Mouse (Mus musculus) heart, adult 18-20 months (tissue): Measurements from ENCODE around the gene Pgp. TPM values are rescaled to one million over a fixed set of nuclear protein-coding genes. Genes with fewer than 3 reads are reported as not detected.

Experiments used
- DNase-seq, 2 experiments: peaks; one replicate each; pipeline ENCODE4 v3.0.0; 2021 to 2022; ENCODE audit warnings: mixed read lengths in 1 of 2
- total RNA-seq, 2 experiments: library from RNA; stranded (reverse); gene quantifications; 2 replicates each; pipeline ENCODE4 v1.2.3; 2021

Pgp gene
- total RNA-seq, 2 experiments from 2014 or later = 40.1 to 43.5 TPM

- DNase-seq = peak in 1 of 2 experiments; percentile 39
Measured at GRCm38 (mm10) chr17:24455523-24456206, 14.5 kb upstream of the Pgp start.

GRCm38 (mm10) chr17:24461580-24461979 lies 8.6 kb upstream of the Pgp start:
- no peak for DNase-seq

GRCm38 (mm10) chr17:24462932-24463331 lies 7.3 kb upstream of the Pgp start:
- no peak for DNase-seq

GRCm38 (mm10) chr17:24463374-24464133 lies 6.6 kb upstream of the Pgp start:
- no peak for DNase-seq

DNA sequence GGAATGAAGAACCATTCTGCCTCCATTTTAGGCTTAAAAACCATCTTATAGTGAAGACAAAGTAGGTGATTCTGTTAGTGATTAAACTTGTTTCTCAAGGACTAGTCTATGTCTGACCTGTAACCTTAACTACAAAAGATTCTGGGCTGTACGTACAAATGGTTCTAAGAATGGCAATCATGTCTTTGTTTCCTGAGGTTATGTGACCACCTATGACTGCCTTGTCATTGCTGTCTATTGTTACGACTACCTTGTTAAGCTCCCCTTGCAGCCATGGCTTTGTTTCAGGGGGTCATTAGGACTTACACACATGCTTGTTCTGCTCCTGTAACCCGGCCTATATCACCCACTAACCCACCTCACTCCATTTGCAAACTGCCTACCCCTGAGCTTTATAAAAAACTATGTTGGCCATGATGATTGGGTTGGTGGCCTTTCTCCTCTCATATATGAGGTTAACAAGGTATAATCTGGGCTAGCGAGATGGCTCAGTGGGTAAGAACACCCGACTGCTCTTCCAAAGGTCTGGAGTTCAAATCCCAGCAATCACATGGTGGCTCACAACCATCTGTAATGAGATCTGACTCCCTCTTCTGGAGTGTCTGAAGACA lies 1.5 kb upstream of the Pgp start:
- DNase-seq = no peak

GRCm38 (mm10) chr17:24469336-24469909 lies 769 bp upstream of the Pgp start:
- no peak for DNase-seq

- DNase-seq = no peak
Measured at GRCm38 (mm10) chr17:24470701-24471527, 722 bp downstream of the Pgp start.

DNA sequence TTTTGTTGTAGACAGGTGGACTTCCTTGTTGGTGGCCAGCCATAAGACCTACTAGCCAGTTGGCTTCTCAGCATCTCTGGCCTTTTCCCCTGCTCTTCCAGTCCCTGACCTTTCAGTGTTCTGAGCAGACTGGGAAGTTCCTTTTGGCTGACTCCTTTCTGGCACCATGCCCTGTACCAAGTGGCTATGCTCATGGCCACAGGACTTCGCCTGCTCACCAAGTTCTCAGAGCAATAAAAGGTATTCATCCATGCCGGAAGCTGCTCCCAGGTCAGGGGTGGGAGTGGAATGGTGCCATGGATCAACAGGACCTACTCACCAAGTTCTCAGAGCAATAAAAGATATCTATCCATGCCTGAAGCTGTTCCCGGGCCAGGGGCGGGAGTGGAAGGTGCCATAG lies 2.3 kb downstream of the Pgp start:
- DNase-seq = peak; percentile 65 to 69

GRCm38 (mm10) chr17:24473612-24474275 lies 3.6 kb downstream of the Pgp start, which contains the start of gene Bricd5:
Gene Bricd5 (plus strand): TSS chr17:24473884.
- no peak for DNase-seq

GRCm38 (mm10) chr17:24474557-24474956 lies 4.4 kb downstream of the Pgp start:
- DNase-seq = no peak

DNA sequence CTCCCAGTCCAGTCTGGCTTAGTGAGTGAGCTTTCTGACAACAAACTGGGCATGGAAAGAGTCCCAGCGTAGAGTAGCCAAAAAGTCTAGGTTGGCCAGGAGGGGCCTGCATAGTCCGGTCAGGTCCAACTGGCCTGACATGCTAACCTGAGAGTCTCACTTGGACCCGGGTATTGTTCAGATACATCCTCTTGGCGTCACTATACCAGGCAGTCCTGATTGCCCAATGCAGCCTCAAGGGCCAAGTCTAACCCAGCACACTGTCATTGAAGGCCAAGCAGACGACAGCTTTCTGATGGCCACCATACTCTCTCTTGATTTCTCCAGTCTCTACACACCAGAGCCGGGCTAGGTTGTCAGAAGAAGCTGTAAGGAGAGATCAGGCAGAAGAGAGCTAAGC lies 5.4 kb downstream of the Pgp start:
- DNase-seq = no peak

DNA sequence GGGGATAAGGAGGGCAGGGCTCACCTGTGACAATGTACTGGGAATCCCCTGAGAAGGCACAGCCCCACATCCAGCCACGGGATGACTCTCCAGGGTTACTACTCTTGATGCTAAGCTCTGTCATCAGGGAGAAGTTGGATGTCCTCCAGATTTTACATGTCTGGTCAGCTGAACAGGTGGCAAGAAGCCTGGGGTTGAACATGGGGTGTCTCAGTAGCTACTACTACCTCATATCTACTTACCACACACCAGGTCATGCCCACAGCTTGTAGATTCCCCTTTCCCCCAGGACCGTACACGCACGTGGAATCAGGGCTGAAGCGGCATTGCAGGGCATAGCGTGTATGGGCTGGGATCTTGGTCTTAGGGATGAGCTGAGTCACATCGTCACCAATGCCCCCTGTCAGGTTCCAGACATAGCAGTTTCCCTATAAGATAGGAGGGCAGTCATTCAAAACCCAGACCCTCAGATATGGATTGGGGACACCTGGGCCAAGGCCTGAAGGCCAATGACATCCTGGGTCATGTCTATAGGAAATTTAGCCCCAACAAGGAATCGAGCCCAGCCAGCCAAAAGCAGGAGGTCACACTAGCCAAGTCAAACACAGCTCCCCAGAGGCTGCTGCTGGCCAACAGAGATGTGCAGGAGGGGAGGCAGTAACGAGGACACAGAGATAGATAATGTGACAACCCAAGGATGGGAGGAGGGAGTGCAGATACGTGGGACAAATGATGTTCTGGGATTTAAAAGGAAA lies 6.0 kb downstream of the Pgp start:
- DNase-seq = no peak

DNA sequence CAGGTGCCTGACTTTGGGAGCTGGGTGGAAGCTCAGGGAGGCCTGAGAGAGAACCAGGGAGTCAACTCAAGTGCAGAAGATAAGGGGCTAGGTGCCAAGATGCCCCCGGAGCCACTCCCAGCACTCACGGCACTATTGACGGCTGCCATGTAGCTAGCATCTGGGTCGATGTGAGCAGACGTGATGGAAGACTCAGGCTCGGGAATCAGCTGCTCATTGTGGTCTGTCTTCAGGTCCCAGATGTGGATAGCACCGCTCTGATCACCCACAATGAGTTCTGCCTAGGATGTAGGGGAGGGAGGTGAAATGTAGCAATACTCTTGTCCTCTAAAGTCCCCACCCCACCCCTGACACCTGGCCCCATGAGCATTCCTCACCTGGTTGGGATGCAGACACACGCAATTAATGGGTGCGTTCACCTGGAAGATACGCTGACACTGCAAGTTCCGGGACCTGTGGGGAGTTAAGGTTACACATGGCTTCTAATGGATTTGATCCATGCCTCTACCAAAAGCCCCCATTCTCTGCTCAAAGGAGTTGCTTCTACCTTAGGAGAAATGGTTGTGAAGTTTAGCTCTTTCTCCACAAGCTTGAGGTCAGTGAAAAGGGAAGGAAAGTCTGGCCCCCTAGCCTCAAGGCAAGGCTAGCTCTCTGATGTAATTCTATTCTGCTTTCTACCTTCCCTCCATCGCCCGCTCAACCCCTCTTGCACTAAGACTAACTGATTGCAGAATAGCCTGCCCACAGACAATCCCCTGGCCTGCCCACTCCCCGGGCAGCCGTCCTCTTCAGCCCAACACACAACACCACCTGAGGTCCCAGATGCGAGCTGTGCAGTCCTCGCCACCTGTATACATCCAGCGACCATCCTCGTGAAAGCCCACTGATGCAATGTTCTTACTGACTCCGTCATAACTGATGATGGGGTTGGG lies 7.1 kb downstream of the Pgp start:
- no peak for DNase-seq

GRCm38 (mm10) chr17:24477985-24478600 lies 7.9 kb downstream of the Pgp start:
- no peak for DNase-seq

DNA sequence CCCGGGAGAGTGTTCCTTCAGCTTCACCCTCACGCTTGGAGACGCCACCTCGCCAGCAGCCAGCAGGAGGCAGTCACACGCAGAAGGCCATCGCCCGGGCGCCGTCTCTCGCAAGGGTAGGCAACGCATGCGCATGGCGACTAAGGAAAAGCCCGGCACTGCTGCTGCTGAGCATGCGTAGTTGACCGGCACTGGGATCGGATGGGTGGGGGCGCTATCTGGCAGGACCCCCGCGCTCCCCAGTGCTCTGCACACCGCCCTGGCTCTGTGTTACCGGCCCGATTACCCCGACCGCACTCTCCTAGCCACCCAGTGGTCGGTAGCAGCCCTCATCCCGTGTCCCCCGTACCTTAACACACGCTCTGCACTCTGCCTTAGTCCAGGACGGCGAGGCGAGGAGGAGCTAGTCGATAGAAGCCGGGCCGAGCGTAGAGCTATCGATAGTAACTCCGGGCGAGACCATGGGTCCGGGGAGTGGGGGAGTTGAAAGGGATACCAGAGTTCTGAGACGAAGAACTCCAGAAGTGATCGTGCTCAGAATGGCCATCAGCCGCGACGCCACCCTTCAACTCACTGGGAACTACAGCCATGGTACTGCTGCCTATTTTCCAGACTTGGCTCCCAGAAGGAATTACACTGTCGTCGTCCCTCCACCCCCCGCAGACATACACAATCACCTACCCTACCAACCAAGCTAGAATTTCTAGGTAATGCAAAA lies 8.6 kb downstream of the Pgp start, which contains the start of gene Mlst8:
Mlst8 (minus strand) TSS at position 416 of the 718 bp plus-strand sequence.
- DNase-seq = peak; percentile 97 to 98

GRCm38 (mm10) chr17:24479431-24479830 lies 9.2 kb downstream of the Pgp start:
- DNase-seq = no peak

DNA sequence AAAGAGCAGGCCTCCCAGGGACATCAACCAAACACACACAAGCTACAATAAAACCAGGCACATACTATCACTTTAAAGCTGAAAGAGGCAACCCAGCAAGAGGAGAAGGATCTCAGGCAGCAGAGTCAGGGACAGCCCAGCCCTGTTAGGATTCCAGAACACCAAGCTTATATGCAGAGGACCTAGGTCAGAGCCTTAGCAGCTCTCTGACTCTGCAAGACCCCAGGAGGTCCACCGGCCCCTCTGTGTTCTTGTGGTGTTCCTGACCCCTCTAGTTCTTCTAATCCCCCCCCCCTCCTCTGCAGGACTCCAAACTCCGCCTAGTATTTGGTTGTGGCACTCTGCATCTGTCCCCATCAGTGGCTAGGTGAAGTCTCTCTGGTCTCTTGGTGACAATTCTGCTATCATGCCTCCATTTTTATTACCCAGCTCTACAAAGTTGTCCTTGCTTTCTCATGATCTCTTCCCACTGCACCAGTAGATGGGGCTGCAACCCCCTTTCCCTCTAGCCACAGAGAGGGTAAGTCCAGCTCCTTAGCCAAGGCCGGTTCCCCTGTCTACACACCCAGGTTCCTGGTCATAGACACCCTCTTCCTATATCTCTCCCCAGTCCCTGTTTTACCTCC lies 10.1 kb downstream of the Pgp start:
- no peak for DNase-seq
